Mouse (Mus musculus): ENCODE results near the gene Rcl1. TPM values are rescaled to one million over a fixed set of nuclear protein-coding genes. Genes with fewer than 3 reads are reported as not detected.

Gene Rcl1
- total RNA-seq, 1 experiment from 2014 or later, result 97.2 TPM

DNA sequence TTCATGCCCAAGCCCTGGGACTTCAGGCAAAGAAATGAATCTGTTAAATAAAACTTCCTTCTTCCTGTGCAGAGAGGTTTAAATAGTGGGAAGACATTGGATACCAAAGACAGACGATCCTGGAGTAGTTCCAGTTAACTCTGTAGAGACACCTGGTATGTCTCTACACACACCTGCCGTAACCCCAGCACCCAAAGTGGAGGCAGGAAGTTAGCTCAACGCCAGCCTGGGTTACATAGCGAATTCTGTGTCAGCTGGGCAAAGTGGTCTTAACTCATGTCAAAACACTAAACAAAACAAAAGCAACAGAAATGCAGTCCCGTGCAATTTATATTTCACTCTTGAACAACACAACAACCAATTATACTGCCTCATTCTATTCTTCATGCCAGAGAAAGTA is 5.1 kb downstream of the Rcl1 start:
- no peak for ATAC-seq (replicated peaks; ENCODE audit: low read depth, poor library complexity, severe bottlenecking)

- no peak for ATAC-seq (replicated peaks; ENCODE audit: low read depth, poor library complexity, severe bottlenecking)
These were observed 11.5 kb downstream of the Rcl1 start for GRCm38 (mm10) chr19:29112662-29113061.

DNA sequence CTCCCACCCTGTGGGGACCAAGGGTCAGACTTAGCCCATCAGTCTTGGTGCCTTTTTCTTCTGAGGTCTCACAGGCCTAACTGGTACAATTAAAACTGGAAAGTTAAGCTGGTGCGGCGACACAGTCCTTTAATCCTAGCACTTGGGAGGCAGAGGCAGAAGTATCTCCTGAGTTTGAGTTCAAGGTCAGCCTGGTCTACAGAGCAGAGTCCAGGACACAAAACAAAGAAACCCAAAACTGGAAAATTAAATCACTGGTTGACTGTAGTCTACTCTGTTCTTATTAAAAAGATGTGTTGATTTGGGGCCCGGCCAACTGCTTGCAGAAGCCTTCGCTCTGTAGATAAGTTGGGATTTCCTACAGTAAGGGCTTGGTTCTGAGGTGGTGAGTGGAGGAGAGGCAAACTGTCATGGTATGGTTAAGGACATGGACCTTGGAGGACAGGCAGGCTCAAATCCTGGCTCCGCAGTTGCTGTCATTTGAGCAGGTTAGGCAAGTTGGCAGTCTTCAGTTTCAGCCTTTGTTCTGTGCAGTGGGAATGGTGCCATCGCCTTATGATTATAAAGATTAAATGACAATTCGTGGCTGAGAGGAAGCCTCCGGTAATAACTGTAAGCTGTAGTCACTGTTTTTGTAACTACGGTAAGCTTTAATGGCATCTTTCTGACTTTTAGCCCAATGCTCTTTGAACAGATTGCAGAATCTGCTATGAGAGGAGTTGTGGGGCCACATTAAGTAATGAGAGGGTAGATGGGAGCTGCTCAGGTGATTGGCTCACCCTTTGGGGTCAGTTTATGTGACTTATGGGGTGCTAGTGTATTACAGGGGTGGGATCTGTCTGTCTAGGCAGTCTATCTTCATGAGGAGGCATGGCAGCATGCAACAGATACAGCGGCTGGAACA is 12.8 kb downstream of the Rcl1 start:
- no peak for ATAC-seq (replicated peaks; ENCODE audit: low read depth, poor library complexity, severe bottlenecking)

DNA sequence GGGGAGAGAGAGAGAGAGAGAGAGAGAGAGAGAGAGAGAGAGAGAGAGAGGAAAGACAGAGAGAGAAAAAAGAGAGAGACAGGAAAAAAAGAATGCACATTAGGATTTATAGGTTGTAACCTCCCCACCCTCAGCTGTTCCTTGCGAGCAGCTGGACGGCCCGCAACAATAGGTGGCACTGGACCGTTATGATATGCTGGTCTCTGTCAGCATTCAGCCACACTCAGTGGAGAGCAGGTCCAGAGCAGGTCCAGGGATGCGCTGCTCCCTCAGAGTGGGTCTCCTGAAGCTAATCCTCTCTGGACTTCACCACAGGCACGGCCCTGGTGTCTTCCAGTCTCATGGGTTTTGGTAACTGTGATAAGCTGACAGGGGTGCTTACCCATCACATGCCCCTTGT is 15.6 kb downstream of the Rcl1 start:
- no peak for ATAC-seq (replicated peaks; ENCODE audit: low read depth, poor library complexity, severe bottlenecking)

GRCm38 (mm10) chr19:29118196-29118595 is 17.0 kb downstream of the Rcl1 start:
- ATAC-seq (replicated peaks; ENCODE audit: low read depth, poor library complexity, severe bottlenecking), result no peak

DNA sequence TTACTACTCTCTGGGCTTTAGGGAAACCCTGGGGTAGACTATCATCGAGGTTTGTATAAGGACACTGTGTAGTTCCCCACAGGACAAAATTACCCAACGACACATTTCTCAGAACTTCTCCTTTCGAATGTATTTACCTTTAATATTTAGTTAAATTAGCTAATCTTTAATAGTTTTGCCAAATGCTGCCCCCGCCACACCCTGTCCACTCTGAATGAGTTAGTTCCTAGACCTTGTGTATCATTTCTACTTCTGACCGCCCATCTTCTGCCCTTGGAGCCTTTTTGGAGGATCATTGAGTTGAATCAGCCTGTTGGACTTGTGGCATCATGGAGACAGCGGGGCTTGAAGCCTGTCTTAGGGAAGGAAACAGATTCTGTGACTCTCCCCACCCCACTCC is 19.1 kb downstream of the Rcl1 start:
- ATAC-seq (replicated peaks; ENCODE audit: low read depth, poor library complexity, severe bottlenecking), result no peak

GRCm38 (mm10) chr19:29121394-29121793 is 20.2 kb downstream of the Rcl1 start:
- no peak for ATAC-seq (replicated peaks; ENCODE audit: low read depth, poor library complexity, severe bottlenecking)

DNA sequence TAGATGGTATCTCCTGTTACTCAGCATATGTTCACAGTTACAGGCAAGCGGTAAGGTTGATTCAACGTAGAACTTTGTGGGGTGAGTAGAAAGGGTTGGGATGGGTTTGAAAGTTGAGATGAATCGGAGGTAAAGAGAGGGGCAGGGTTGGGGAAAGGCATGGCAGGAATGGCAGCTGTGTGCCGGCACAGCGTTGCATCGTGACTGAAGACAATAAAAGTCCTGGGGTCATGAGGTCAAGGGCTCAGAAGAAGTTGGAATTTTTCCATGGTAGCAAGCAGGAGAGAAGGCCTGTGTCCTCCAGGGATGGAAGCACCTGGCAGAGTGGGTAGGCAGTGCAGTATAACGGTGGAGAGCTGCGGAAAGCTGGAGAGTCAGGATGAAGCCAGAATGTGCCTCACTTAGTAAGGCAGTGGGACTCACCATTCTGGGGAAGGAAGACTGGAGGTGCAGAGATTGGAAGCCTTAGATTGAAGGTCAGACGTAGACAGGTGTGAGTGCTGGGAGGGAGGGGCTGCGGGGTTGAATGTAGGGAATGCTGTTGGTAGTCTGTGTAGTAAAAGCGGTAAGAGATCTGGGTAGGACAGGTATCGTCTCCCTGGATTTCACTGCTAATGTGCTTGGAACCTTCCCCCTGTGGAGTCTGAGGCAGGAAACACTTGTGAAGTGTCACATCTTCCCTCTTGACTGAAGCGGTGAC is 23.9 kb downstream of the Rcl1 start:
- ATAC-seq (replicated peaks; ENCODE audit: low read depth, poor library complexity, severe bottlenecking), result no peak

DNA sequence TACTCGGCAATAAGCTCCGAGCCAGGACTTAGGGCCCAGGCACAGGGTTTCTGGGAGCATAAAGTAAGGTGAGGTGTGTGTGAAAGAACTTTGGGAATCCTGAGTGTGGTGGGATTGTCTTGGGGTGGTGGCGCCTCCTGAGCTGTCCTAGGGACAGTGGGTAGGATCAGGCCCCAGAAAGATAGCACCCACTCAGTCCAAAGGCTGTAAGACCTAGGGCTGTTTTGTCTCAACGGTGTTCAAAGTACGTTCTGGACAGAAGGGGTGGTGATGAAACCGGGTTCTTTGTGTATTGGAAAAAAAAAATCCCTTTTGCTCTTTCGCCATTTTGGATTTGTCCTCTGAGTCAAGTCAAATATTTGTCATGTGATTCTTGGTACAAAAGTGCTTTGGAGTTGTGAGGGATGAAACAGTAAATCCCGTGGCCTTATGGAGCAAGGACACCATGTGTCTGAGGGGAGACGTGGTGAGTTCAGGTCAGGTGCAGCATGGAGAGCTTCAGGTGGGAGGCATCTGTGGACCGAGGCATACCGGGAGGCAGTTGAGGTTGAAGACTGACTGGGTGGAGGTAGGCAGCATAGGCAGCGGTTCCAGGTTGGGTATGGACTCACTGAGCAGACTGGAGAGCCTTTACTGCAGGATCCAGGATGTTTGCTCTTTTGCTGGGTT is 25.3 kb downstream of the Rcl1 start:
- no peak for ATAC-seq (replicated peaks; ENCODE audit: low read depth, poor library complexity, severe bottlenecking)

DNA sequence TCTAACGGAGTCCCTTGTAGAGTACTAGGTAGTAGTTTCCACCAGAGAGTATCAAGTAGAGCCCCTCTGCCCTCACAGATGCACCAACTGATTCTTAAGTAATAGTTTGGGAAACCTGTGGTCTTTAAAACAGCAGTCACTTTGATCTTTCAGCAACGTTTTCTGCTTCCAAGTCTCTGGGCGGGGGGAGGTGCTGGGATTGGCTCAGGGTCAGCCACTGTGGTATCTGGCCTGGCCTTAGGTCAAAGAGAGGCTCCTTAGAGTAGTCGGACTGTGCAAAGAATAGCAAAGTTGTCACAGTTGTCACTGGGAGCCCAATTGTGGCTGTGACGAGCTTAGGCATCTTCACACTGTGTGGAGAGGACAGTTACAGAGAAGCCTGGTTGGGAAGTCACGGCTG is 26.2 kb downstream of the Rcl1 start:
- ATAC-seq (replicated peaks; ENCODE audit: low read depth, poor library complexity, severe bottlenecking), result no peak

DNA sequence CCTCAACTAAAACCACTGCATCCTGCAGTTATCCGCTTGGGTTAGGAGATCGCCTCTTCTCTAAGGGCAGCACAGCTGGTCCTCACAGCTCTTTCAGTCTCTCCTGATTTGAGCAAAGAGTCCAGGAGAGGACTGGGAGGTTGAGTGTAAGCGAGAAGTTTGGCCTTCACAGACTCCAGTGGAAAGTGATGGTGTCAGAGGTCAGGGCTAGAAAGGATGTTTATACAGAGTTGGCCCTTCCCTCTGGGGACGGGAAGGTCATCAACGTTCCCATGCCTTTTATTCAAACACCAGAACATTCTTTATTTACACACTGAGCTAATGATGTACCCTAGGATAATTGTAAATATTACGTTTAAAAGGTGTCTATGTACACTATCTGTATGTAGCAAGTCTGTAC is 27.0 kb downstream of the Rcl1 start:
- no peak for ATAC-seq (replicated peaks; ENCODE audit: low read depth, poor library complexity, severe bottlenecking)

DNA sequence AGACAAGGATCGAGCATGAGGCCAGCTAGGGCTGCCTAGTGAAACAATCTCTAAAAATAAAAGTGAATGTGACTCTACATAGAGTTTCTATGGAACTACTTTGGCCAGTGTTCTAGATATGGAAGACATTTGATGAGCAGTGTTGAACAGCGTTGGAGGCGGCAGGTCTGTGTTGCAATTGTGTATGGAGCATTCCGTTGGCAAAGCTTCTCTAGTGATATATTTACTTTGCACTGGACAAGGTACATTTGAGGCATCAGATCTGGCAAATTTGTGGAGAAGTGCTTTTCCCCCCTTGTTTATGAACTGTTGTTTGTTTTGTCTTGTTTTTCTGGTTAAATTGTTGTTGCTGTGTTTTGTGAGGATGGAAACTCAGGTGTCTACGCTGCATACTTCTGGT is 28.4 kb downstream of the Rcl1 start:
- ATAC-seq (replicated peaks; ENCODE audit: low read depth, poor library complexity, severe bottlenecking), result no peak

- no peak for ATAC-seq (replicated peaks; ENCODE audit: low read depth, poor library complexity, severe bottlenecking)
These were observed 30.0 kb downstream of the Rcl1 start for GRCm38 (mm10) chr19:29131171-29131570.

DNA sequence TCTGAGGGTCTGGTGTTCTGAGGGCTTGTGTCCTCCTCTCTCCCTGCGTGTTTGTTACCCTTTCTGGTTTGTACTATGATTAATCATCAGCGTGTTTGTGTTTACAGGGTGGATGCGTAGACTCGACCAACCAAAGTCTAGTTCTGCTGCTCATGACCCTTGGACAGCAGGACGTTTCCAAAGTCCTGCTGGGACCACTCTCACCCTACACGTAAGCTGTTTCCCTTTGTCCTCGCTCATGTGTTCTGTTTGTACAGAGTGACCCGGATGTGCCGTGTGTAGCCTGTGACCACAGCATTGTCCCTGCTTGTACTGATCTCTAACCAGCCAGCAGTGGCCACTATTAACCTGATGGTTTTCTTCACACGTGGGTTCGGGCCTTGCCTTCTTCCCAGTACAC is 33.1 kb downstream of the Rcl1 start:
- ATAC-seq (replicated peaks; ENCODE audit: low read depth, poor library complexity, severe bottlenecking), result no peak

DNA sequence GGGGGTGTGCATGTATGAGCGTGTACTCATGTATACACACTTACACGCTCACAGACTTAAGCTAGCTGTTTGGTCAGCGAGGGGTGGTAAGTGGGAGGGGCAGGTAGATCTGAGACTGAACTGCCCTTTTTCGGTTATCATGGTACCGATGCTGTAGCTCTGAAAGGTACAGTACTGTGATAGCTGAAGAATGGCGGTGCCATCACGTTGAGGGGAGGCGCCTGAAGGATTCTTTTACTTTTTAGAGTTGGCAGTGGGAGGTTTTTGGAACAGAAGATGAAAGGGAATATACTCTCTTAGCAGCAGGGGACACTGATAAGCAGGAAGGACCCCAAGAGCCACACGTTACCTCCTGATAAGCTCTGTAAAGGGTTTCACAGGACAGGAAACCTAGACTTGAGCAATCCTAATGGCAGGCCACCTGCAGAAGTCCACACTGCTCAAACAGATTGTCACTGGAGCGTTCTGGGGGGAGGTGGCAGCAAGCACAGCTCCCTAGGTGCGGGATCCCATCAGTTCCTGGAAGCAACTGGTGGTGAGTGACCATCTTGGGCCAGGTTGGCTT is 34.1 kb downstream of the Rcl1 start:
- ATAC-seq (replicated peaks; ENCODE audit: low read depth, poor library complexity, severe bottlenecking), result peak; percentile 59; the same call in 1 of the 2 replicates

GRCm38 (mm10) chr19:29138546-29139270 is 37.5 kb downstream of the Rcl1 start:
- no peak for ATAC-seq (replicated peaks; ENCODE audit: low read depth, poor library complexity, severe bottlenecking)

DNA sequence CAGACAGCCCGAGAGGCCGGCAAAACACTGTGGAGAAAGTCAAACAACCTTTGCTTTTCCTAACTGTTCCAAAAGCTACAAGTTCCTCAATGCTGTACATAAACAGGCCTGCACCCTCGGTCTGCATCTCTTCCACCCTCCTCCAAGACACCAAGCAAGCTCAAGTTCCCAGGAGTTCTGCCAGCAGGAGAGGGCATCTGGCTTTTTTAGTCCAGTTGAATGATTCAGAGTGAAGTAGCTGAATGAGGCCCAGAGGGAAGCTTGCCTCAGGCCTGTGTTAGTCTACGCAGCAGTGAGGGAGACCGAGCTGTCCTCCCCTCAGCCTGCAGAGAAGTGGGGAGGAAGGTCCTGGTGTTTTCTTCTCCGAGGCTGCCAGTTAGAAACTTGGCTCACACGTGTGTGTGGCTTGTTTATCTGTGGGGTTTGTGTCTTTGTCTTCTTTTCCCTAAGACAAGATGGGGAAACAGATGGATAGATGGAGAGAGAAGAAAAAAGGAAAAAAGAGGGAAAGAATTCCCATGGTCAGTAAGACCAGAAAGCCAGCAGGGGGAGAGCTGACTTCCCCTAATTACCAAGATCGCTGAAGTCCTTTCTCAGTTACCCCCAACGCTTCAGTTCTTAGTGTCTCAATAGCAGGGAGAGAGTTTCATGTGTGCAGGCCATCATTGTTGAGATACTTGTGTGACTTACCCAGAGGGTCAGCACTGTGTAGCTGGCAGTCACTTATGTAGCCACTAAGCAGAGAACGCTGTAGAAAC is 38.7 kb downstream of the Rcl1 start:
- no peak for ATAC-seq (replicated peaks; ENCODE audit: low read depth, poor library complexity, severe bottlenecking)

DNA sequence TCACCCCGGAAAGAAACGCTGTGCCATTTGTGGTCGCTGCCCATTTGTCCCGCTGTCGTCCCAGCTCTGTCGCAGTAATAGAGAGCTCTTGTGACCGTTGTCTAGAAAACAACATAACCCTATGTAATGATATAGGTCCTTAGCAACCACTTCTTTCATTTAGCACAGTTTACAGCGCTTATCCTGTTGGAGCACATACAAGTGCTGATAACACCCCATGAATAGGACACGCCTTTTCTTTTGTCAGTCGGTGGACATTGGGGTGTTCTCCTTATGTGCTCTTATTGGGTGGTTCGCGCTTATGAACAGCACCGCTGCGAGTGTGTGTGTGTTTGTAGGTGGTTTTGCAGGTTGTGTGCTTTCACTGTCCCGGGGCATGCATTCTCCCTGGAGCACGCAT is 39.8 kb downstream of the Rcl1 start:
- ATAC-seq (replicated peaks; ENCODE audit: low read depth, poor library complexity, severe bottlenecking), result peak; percentile 50

- peak; percentile 90 for ATAC-seq (replicated peaks; ENCODE audit: low read depth, poor library complexity, severe bottlenecking)
These were observed 41.1 kb downstream of the Rcl1 start for GRCm38 (mm10) chr19:29142307-29142706.

All from common myeloid progenitor, adult 5-6 weeks (primary cell).